Mouse (Mus musculus) adrenal gland, postnatal 25 days (tissue): ENCODE data around the gene Sftpa1. TPM values are rescaled to one million over a fixed set of nuclear protein-coding genes. Genes with fewer than 3 reads are reported as not detected.
A peak's percentile ranks its signal among the peaks of the same experiment; 100 is the strongest.

ENCODE experiments used
- DNase-seq: peaks from one replicate; pipeline ENCODE4 v3.0.0; 2021; ENCODE audit warnings: mixed read lengths
- total RNA-seq: library from RNA; stranded (reverse); gene quantifications from 2 replicates; pipeline ENCODE4 v1.2.3, GENCODE M21; 2021

Gene Sftpa1
- total RNA-seq, 1 experiment from 2014 or later, result 0.79 TPM

GRCm38 (mm10) chr14:41160743-41161142 is 29.2 kb downstream of the Sftpa1 start:
- DNase-seq, result no peak

DNA sequence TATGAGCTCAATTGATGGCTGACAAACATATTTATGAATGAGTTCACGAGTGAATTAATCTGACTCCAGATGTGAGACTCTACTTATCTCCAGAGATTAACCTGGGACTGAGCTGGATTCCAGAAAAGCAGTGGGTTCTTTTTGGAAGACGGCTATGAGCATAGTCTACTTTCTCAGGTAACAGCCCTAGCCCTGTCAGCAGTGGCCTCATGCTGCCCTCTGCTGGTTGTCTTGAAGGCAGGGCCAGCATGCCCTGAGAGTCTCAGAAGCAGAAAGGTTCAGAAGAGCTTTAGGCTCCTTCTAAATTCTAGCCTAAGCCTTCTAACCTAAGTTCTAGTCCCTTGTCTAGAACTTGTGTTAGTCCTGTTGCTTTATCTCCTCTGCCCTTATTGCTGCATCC is 31.1 kb downstream of the Sftpa1 start:
- DNase-seq, result peak; percentile 60

- DNase-seq, result no peak
Observed at GRCm38 (mm10) chr14:41167278-41167677, 35.7 kb downstream of the Sftpa1 start.

GRCm38 (mm10) chr14:41168567-41168966 is 37.0 kb downstream of the Sftpa1 start:
- no peak for DNase-seq

- DNase-seq, result no peak
Observed at GRCm38 (mm10) chr14:41170514-41170913, 38.9 kb downstream of the Sftpa1 start.

DNA sequence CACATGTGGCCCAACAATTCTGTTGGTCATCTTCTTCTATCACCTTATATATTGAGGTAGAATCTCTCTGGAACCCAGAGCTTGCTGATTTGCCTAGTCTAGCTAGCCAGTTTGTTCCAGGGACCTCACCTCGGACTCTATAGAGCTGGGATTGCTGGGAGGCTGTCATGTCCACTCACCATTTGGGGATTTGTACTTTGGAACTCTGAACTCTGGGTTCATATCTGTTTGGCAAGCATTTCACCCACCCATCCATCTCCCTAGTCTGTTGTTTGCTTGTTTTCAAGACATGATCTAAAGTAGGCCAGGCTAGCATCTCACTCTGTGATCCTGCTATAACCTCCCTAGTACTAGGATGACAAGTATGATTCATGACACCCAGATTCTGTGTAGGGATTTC is 43.2 kb downstream of the Sftpa1 start:
- DNase-seq, result no peak

DNA sequence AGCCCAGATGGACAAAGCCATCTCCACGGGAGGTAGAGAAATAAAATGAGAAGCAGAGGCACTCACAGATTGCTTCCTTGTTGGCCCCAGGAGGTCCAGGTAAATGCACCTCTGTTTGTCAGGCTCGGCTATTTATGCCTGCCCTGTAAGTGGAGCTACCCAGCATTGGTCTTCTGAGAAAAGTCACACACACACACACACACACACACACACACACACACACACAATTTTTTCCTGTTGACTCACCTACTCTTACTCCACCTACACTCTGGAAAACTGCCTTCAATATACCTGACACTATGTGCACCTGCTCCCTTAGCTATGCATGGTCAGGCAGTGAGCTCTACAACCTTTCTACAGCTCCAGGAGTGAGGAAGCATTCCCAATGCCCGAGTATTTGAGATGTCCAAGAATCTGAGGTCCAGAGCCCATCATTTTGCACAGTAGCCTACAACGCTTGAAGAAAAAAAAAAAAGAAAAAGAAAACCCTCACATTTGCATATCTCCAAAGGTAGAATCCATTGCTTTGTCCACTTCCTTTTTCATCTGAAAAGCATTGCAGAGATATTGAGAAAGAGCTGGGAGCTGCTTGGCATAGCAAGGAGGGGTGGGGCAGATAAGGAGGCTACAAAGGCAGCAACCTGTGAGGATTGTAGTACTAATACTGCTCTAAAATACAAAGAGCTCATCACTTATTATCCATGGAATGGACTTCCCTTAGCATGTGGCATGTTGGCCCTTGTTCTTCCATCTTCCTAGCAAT is 53.7 kb downstream of the Sftpa1 start, which contains the start of gene Sftpd:
Gene Sftpd (minus strand): TSS at position 91 of the 763 bp plus-strand sequence.
- DNase-seq, result no peak

Other genes starting within 250 kb of the Sftpa1 start
- 1.4 and 1.5 TPM in 2 replicates for gene Sh2d4b, start 238.5 kb upstream of the Sftpa1 start, total RNA-seq
- gene Tspan14, start 165.0 kb upstream of the Sftpa1 start, total RNA-seq, result 24.7 and 31.1 TPM in 2 replicates
- 58.3 and 81.5 TPM in 2 replicates for gene Fam213a, start 118.0 kb upstream of the Sftpa1 start, total RNA-seq
- 0.94 TPM in 1 of 2 replicates, not detected in the other for gene Dydc2, start 62.6 kb upstream of the Sftpa1 start, total RNA-seq
- not detected in 2 replicates for gene Dydc1, start 58.9 kb upstream of the Sftpa1 start, total RNA-seq
- gene Mat1a, start 26.7 kb upstream of the Sftpa1 start, total RNA-seq, result 14.0 TPM in 1 of 2 replicates, not detected in the other
- gene Mbl1, start 19.7 kb downstream of the Sftpa1 start, total RNA-seq, result 1.1 TPM in 1 of 2 replicates, not detected in the other
- gene Sftpd, start 53.4 kb downstream of the Sftpa1 start, total RNA-seq, result not detected in 2 replicates
- not detected in 2 replicates for gene Gm2832, start 147.0 kb downstream of the Sftpa1 start, total RNA-seq
- gene Gm5798, start 216.8 kb downstream of the Sftpa1 start, total RNA-seq, result not detected in 2 replicates